In the genomic region with DNA sequence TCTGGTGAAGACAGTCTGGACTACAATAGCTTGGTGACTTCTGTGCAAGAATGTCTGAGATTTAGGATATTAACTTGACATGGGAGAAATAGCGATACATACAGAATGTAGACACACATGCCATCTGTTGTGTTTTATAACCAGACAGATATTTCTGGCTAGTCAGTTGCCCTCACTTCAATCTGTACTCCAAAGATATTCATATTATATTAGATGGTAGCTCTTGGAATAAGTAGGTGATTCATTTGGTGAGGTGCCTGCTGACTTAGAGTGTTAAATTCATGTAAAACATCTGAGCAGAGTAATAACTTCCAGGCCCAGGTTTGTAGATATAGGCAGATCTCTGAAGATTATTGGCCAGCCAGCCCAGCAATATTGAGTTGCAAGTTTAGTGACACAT, we compare ENCODE assay signal across 22 mouse cellular contexts.
"Had no signal": no experiment of that assay in that cellular context is flagged by ENCODE, and none has a peak within 500 bp of the region (broad histone marks: within the 10 kb centered on the region; RNA-seq: fewer than 3 reads in every experiment).

No protein-coding gene starts in this region.

- DNase-seq: cerebellum, adult 2 months; cerebellum, adult 8-10 months; cerebellum, adult 9-10 months; cerebellum, adult 9-11 months; cerebellum, postnatal 10 days; cerebellum, postnatal 14 days; cerebellum, postnatal 25 days; cerebellum, postnatal 36 days; embryo, embryonic 11 days; forebrain, postnatal 0 days; gastrocnemius, adult 2 months; gastrocnemius, postnatal 10 days; gastrocnemius, postnatal 14 days; gastrocnemius, postnatal 25 days; gastrocnemius, postnatal 36 days; heart, adult 11 months; heart, adult 18-20 months; heart, adult 2 months had no signal

- ATAC-seq: forebrain, embryonic 13.5 days; forebrain, embryonic 14.5 days; forebrain, embryonic 15.5 days; forebrain, embryonic 16.5 days; forebrain, postnatal 0 days had no signal
